Mouse (Mus musculus) liver, embryonic 14.5 days (tissue): ENCODE measurements at regions not wholly inside any gene's neighbourhood (a gene's known extent, or its start where the extent isn't known, plus 50 kb on each side); places are given as distances from the start of the nearest gene placed in this dataset.

Source experiments
- ATAC-seq: fragments of 200-750 bp; cut with Nextera tagmentation; 2 replicates; pipeline ENCODE4 v1.8.0; 2017; ENCODE audit warnings: moderate number of reproducible peaks, mild to moderate bottlenecking, moderate library complexity; ENCODE audit not compliant: insufficient read depth
- DNase-seq, 3 experiments: peaks; one replicate each; pipeline ENCODE4 v3.0.0-alpha.2; 2012 to 2013; ENCODE audit warnings: low read depth in 3 of 3, low spot score in 3 of 3
- H3K27ac ChIP-seq: fragments of 300-500 bp; sonication (generic); 2 replicates; pipeline ENCODE4 v1.5.1; 2014; ENCODE audit warnings: moderate library complexity, mild to moderate bottlenecking, control low read depth, inconsistent platforms
- H3K27me3 ChIP-seq: fragments of 300-500 bp; sonication (generic); 2 replicates; pipeline ENCODE4 v1.6.1; 2014; ENCODE audit warnings: mild to moderate bottlenecking, low read length, moderate library complexity; ENCODE audit not compliant: control insufficient read depth, insufficient read depth
- H3K36me3 ChIP-seq: fragments of 300-500 bp; sonication (generic); replicated peaks from 2 replicates; pipeline ENCODE4 v1.6.1; 2014; ENCODE audit warnings: low read depth; ENCODE audit not compliant: control insufficient read depth, insufficient read depth
- H3K4me1 ChIP-seq, 2 experiments: fragments of 200-500 bp in 1 of 2; fragments of 300-500 bp in 1 of 2; sonication (generic) in 1 of 2; replicated peaks; 2 replicates each; pipeline ENCODE4 v1.6.1; 2012 to 2014; ENCODE audit warnings: antibody characterized with exemption in 1 of 2, inconsistent platforms in 1 of 2, low read length in 1 of 2; ENCODE audit not compliant: control insufficient read depth in 2 of 2, insufficient read depth in 2 of 2
- H3K4me2 ChIP-seq: fragments of 300-500 bp; sonication (generic); 2 replicates; pipeline ENCODE4 v1.6.1; 2014; ENCODE audit warnings: low read depth, mild to moderate bottlenecking, control low read depth, moderate library complexity
- H3K4me3 ChIP-seq, 2 experiments: fragments of 200-500 bp in 1 of 2; fragments of 300-500 bp in 1 of 2; sonication (generic) in 1 of 2; 2 replicates each; pipeline ENCODE4 v1.5.1; 2012 to 2014; ENCODE audit warnings: low read depth in 2 of 2, low read length in 2 of 2, mild to moderate bottlenecking in 2 of 2, control low read depth in 1 of 2, inconsistent platforms in 1 of 2, moderate library complexity in 1 of 2; ENCODE audit not compliant: insufficient read depth in 1 of 2
- H3K9ac ChIP-seq: fragments of 300-500 bp; sonication (generic); replicated peaks from 2 replicates; pipeline ENCODE4 v1.6.1; 2014; ENCODE audit warnings: mild to moderate bottlenecking, control low read depth, moderate library complexity
- H3K9me3 ChIP-seq: fragments of 300-500 bp; sonication (generic); 2 replicates; pipeline ENCODE4 v1.6.1; 2016; ENCODE audit warnings: low read length, mixed read lengths; ENCODE audit not compliant: control insufficient read depth
- CTCF ChIP-seq: IDR thresholded peaks from 2 replicates; pipeline ENCODE4 v1.5.1; 2016; ENCODE audit warnings: antibody characterized with exemption, low read depth, control low read depth
- EP300 ChIP-seq: IDR thresholded peaks from 2 replicates; pipeline ENCODE4 v1.6.1; 2016; ENCODE audit warnings: antibody characterized with exemption, low read depth
- WGBS: fragments of 180-500 bp; shearing (Covaris S2); extraction: QIAGEN DNeasy Blood & Tissue Kit; methylation state at CpG from one replicate; pipeline ENCODE4 v1.1.7; 2014; ENCODE audit not compliant: insufficient replicate concordance; 5-methylcytosine and 5-hydroxymethylcytosine counted together

GRCm38 (mm10) chr1:35729785-35730295 lies 338.4 kb upstream of the Hs6st1 start:
- Histone ChIP-seq H3K4me1 (no peaks in the 10 kb centered on the region), H3K9ac (no peak overlapping the region), H3K36me3 (no peaks in the 10 kb centered on the region), H3K27me3 (no peaks in the 10 kb centered on the region), H3K4me3 (no peak overlapping the region), H3K9me3 (no peaks in the 10 kb centered on the region), H3K4me2 (no peak overlapping the region), H3K27ac (no peak overlapping the region)
- WGBS: 68% methylated on average over 5 of the region's 5 CpGs
- no peak for DNase-seq
- ATAC-seq: no peak
- TF ChIP-seq EP300: no peak
- no peak for TF ChIP-seq CTCF

- Histone ChIP-seq H3K27me3 (no peaks in the 10 kb centered on the region), H3K9ac (no peak overlapping the region), H3K27ac (no peak overlapping the region), H3K4me2 (no peak overlapping the region), H3K4me3 (no peak overlapping the region), H3K4me1 (no peaks in the 10 kb centered on the region), H3K36me3 (no peaks in the 10 kb centered on the region), H3K9me3 (no peaks in the 10 kb centered on the region)
- ATAC-seq (no peak), DNase-seq (no peak)
- TF ChIP-seq CTCF (no peak), EP300 (no peak)
- 55% methylated on average over 4 of the region's 4 CpGs for whole genome bisulfite sequencing
These were observed 337.9 kb upstream of the Hs6st1 start for GRCm38 (mm10) chr1:35730309-35730708.

GRCm38 (mm10) chr1:35736247-35736646 lies 332.0 kb upstream of the Hs6st1 start:
- no peak overlapping the region for H3K27ac ChIP-seq
- no peak overlapping the region for H3K4me3 ChIP-seq
- no peaks in the 10 kb centered on the region for H3K36me3 ChIP-seq
- no peaks in the 10 kb centered on the region for H3K9me3 ChIP-seq
- ATAC-seq (no peak), DNase-seq (no peak)
- H3K4me1 ChIP-seq: no peaks in the 10 kb centered on the region
- no peak overlapping the region for H3K4me2 ChIP-seq
- H3K27me3 ChIP-seq: no peaks in the 10 kb centered on the region
- TF ChIP-seq EP300 (no peak), CTCF (no peak)
- H3K9ac ChIP-seq: no peak overlapping the region

- Histone ChIP-seq H3K27ac (no peak overlapping the region), H3K4me3 (no peak overlapping the region), H3K36me3 (no peaks in the 10 kb centered on the region), H3K4me1 (no peaks in the 10 kb centered on the region), H3K9ac (no peak overlapping the region), H3K27me3 (no peaks in the 10 kb centered on the region), H3K9me3 (no peaks in the 10 kb centered on the region), H3K4me2 (no peak overlapping the region)
- no peak for ATAC-seq
- WGBS: 78% methylated on average over 7 of the region's 7 CpGs
- no peak for DNase-seq
- TF ChIP-seq CTCF: no peak
- no peak for TF ChIP-seq EP300
These were observed 318.6 kb upstream of the Hs6st1 start for GRCm38 (mm10) chr1:35749603-35750002.

GRCm38 (mm10) chr1:35750092-35750521 lies 318.1 kb upstream of the Hs6st1 start:
- ATAC-seq: no peak
- DNase-seq: no peak
- no peaks in the 10 kb centered on the region for H3K36me3 ChIP-seq
- no peak overlapping the region for H3K9ac ChIP-seq
- H3K4me1 ChIP-seq: no peaks in the 10 kb centered on the region
- H3K27ac ChIP-seq: no peak overlapping the region
- H3K9me3 ChIP-seq: no peaks in the 10 kb centered on the region
- H3K4me2 ChIP-seq: no peak overlapping the region
- WGBS: 70% methylated on average over 4 of the region's 4 CpGs
- no peaks in the 10 kb centered on the region for H3K27me3 ChIP-seq
- H3K4me3 ChIP-seq: no peak overlapping the region
- TF ChIP-seq EP300: no peak
- no peak for TF ChIP-seq CTCF
